Mouse (Mus musculus) kidney, postnatal 4 days (tissue): ENCODE measurements around the gene Rgs2.

Experiments
- DNase-seq, 2 experiments: peaks; one replicate each; pipeline ENCODE4 v3.0.0; 2021; ENCODE audit warnings: mixed read lengths in 2 of 2

Rgs2 gene

DNA sequence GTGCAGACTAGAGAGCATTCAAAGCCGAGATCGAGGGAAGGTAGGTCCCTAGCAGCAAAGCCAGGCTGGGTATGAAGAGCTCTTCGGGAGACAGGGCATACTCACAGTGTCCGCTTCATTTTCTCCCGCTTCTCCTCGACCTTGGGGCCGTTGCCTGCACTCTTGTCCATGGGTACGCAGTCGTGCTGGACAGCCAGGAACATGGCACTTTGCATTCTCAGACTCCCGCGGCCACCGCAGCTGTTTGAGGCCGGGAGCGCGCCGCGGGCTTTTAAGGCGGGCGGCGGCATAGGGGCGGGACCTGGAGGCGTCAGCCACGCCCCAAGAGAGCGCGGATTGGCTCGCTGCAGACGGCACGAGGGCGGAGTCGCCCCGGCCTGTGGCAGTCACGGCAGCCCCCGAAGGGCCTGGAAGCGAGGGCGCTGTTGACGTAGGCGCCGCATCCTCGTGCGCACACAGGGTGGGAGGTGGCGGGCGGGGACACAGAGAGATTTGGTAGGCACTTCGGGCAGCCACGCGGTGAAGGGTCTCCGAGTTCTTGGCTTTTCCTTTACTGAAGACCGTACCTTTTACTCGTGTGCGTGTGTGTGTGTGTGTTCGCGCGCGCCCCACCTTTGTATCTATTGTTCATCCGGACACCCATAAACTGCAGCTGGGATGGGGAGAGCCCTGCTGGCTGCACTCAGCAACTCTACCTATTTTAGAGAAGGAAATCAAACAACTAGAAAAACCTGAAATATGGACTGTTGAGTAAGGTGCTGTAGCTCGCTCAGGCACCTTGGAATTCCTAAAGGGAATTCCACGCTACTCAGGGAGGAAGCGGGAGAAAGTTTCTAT lies at the start of gene Rgs2:
TSS of gene Rgs2 (minus strand) at position 258 of the 837 bp plus-strand sequence.
- peak; percentile 95 to 96 for DNase-seq

DNA sequence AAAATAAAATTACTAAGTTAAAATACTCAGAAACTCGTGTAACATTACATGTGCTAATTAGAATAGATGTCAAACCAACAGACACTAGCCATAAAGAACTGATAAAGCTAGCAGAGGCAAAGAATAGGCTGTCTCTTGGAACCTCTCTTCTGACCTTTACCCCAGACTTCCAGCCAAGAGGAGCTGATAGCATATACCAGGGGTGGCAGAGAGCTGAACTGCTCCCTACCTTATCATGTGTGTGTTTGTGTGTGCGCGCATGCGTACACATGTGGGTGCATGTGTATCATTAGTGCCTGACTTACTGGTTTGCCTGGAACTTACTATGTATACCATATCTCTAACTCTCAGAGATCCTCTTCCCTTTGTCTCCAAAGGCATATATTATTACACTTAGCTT lies 49.4 kb upstream of the Rgs2 start:
- no peak for DNase-seq

DNA sequence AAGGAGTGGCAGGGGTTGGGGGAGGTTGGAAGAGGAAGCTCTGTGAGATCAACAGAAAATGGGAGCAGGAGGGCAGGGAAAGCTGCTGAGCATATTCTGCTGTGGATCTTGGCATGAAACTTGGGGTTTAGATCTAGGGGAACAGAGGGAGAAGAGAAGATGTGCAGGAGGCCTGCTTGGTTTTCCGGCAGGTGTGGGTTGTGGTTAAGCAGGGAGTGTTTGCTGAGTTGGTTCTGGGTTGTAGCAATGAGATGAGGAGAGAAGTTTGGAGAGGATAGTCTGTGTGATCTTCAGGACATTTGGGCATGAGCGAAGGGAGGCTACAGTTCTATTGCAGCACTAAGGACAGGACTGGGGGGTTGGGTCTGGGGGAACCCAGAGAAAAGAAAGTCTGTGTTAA lies 37.9 kb upstream of the Rgs2 start:
- DNase-seq = no peak

DNA sequence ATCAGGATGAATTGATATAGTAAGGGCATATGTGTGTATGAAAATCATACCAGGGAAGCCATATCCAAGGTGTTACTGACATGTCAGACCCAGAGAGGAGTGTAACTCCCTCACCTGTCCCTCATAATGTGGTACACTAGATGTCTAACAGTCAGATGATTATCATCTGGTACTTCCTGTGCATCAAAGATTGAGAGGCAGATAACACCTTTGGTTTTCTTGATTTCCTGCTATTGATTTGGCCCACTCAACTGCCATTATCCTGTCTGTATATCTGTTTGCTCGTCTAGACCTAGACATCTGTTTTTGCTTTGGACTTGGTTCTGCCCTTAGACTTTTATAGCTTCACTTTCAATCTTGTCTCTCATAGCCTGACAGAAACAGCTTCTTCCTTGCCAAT lies 29.5 kb upstream of the Rgs2 start:
- DNase-seq = no peak

DNA sequence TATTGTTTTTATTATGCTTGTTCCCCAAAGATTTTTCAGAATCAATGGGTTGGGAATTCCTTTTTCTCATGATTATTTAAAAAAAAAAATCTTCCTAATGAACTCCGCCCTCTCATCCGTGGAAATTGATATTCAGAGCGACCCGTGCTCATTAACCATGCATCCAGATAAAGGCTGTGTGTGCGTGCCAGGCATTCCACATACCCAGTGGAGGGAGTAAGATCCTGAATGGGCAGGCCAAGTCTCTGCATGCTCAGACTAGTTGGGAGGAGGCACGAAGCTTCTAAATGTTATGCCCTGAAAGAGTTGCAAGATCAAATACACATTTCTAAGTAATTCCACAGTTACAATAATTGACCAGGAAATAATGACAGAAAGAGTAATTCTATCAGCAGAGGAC lies 26.5 kb upstream of the Rgs2 start:
- DNase-seq = peak; percentile 12 to 30

DNA sequence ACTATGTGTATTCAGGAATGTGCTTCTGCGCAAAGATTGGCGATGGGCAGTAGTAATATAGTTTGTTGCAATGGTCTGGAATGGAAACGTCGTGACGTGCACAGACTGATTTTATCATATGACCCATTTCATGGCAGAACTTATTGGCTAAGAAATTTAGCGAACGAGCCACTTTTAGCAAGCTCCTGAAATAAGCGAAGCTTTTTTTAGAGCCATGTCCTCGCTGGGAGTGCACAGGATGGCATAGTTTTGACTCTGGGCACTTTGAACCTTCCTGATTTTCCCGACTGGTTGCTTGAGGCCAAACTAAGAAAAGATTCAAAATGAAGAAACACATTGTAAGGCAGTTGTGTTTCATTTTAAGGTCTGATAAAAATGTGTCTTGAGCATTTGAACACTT lies 25.7 kb upstream of the Rgs2 start:
- no peak for DNase-seq

DNA sequence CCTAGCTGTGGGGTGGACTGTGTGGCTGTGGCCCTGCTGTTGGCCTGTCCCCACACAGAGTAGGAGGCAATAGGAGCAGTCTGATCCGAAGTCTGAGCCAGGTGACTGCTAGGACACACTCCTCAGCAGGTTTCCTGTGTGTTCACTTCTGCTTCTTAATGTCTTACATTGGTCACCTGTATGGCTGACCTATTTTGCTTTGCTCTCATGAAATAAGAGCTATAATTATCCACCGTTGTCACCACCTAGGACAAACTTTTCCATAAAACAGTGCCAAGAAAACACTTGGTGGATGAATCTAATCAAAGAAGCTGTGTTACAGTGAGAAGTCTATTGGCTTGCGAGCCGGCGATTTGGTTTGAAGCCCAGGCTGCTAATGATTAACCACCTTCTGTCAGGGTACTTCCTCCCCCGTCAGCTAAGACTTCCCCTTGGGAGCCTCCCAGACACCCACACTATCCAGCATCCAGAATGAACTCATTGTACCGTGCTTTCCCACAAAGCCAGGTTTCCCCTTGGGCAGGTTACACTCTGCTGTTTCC lies 14.5 kb upstream of the Rgs2 start:
- peak; percentile 51 to 66 for DNase-seq

DNA sequence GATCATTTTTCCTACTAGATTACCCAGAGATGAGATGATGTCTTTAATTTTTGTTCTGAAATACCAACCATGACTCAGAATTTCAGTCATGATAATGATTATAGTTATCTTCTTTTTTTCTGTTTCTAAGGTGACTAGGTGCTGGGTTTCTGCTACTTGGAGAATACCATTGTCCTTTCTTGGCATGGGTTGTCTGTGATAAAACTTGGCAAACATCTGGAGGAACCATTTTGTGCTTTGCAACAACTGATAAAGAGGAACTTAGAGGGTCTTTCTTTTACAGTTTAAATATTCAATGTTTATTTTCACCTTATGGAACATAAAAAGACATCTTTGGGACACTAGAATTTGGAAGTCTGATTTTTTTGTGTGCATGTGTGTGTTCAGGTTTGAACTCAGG lies 10.0 kb upstream of the Rgs2 start:
- DNase-seq = no peak

DNA sequence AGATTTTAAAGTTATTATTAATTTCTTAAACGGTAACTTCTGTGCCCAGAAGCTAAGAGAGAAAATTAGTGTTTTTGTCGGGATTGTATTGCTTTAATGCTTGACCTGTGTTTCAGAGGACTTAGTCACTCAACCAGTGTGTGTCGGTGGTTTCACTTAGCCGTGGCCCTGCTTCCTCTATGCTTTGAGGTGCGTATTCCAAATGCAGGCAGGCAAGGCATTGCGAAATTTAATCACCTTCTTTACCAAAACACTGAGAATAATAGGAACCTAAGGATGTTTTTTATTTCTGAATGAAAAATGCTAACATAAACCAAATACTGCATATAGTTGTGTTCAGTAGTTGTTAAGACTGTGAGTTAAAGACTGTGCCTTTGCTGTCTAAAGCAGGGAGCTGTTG lies 3.4 kb upstream of the Rgs2 start:
- no peak for DNase-seq

DNA sequence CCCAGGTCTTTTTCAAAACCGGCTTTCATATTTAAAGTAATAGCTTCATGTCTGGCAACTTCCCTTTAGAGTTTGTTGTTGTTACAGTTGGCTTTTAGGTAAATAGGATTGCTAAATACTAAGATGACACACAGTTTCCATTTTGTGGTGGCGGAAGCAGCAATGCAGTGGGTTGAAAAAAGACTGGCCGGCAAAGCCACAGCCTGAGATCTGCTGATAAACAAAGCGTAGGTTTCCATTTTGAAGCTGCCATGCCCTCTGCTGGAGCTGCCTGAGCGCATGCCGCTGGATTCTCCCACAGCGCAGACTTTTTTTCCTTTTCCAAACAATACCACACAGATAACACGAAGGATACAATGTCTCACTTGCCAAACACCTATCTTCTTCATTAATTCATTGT lies 2.6 kb upstream of the Rgs2 start:
- peak; percentile 75 to 84 for DNase-seq

DNA sequence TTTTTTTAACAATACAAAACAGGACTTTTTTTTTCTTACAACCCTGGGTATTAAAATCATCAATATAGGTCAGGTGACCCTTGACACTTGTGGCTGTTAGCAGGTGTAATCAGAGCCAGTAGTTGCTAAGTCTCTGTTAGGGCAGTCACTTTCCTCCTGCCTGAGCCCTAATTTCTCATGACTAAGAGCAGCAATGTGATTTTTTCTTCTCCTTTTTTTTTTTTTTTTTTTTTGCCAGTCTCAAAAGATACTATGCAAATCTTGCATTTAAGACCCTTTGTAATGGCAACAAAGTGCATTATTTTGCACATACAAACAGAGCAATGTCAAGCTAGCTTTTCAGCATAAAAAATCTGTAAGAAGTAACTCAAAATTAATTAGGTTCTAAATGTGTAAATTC lies 1.7 kb upstream of the Rgs2 start:
- no peak for DNase-seq

DNA sequence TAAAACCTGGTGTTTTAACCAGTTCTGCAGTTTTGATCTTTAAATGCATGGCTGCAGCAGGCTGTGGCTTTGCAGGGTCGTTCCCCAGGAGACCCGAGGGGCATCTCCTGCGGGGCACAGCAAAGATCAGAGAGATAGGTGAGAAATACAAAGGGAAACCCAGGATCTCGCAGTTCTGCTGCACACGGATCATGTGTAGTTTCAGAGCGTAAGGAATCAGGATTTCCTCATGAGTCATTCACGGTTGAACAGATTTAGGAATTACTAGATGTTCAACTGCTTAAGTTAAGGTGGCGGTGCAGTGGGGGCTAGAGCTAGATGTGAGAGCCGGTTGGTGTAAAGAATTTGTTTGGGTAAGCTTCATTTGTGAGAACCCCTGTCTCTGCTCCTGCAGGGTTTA lies 780 bp upstream of the Rgs2 start:
- peak; percentile 8 to 30 for DNase-seq

DNA sequence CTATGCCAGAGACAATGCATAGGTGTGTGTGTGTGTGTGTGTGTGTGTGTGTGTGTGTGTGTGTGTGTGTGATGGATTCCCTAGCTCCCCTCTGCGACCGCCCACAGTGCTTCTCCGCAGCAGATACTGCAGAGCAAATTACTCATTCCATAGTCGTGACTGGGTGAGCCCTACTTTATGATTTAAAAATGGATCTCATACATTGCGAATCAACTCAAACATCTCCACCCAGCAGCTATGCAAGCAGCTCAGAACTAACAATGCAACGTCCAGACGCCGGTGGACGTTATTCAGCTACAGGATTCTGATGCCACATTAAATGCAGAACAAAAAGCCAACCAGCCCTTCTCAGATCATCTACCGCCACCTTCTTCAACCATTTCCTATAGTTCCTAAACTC lies 545 bp downstream of the Rgs2 start:
- peak in 1 of 2 experiments; percentile 16 for DNase-seq

DNA sequence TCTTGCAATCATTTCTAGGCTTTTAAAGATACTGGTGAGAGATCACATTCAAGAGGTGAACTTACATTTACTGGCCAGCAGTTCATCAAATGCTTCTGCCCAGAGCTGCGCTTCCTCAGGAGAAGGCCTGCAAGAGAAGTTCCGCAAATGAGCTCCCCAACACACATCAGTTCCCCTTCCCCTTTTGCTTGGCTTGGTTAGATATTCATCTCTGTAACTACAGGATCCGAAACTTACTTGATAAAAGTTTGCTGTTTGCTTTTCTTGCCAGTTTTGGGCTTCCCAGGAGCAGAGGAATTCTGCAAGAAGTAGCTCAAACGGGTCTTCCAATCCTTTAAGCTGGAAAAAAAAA lies 1.3 kb downstream of the Rgs2 start:
- no peak for DNase-seq

DNA sequence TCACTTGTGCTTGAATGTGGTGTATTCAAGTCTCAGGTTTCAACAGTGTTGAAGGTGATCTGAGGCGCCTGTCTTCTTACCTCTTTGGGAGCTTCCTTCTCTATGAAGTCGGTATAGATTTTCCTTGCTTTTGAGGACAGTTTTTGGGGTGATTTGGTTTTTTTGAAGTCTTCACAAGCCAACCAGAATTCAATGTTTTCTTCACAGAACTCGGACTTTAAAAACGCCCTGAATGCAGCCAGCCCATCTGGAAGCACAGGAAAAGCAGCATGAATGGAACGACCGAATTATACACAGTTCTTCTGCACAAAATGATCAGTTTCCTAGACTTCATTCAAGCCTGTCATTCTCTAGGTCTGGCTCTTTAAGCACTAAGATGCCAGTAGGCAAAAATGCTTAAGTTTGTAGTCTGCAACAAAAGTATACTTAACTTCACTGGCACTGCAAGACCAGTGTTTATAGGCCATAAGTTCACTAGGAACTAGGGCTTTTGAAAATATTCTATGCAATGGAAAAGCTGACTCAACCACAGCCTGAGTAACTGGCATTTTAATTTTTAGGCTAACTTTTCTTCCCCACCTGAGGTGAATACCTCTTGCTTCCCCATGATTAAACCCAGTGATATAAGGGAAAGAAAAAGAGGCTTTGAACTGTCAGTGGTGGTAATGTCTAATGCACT lies 1.8 kb downstream of the Rgs2 start:
- DNase-seq = no peak

DNA sequence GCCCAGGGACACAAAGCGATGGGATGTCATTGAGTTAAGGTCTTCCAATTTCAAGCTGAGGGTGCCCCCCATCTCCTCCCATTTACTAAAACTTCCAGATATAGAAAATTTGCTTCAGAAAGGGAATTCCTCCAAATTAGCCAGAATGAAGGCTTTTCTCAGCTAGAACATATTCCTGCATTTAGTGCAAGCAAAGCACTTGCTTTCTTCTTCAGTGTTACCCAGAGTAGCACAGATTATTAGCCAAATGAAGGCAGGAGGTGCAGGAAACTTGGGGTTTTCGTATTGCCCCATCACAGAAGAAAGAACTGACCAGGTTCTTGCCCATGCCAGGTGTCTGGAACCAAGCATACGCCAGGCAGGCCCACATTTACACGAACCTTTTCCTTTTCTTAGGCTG lies 3.7 kb downstream of the Rgs2 start:
- no peak for DNase-seq

DNA sequence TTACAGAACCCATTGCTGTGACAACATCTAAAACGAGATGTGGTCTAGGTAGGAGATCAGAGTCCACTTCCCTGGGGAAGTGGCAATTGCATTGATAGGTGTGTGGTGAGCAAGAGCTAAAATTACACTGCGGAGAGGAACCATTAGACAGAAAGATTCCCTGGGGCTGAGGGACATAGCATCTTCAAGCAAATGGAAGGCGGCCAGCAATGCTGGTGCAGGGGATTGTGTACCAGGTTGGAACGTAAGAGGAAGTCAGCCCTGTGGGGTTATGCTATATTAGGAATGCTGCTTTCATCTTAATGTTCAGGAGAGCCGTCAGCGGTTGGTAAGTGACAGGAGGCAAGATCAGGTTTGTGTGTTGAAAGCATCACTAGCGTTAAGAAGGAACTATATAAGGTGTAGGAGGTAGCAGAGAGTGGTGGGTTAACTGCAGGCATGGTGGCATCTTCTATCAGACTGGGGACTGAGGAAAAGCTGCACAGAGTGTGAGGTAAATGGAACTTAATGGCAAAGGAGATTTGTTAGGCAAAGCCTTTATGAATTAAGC lies 4.5 kb downstream of the Rgs2 start:
- no peak for DNase-seq

DNA sequence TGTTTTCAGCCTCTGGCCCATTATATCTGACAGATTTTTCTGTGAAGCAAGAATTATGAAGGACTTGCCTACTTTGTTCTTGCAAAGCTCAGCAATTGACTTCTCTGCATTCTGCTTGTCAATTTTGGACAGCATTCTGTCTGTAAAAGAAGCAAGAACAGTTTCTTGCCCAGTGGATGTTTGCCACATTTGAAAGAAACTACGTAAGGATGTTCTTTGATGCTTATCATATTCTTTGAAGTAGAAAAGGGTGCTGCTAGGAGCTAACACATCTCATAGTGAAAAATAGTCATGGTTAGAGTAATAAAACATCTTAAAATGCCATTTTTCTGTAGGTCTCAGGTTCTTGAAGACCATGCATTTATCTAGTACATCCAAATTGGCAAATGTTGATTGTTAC lies 10.9 kb downstream of the Rgs2 start:
- no peak for DNase-seq

DNA sequence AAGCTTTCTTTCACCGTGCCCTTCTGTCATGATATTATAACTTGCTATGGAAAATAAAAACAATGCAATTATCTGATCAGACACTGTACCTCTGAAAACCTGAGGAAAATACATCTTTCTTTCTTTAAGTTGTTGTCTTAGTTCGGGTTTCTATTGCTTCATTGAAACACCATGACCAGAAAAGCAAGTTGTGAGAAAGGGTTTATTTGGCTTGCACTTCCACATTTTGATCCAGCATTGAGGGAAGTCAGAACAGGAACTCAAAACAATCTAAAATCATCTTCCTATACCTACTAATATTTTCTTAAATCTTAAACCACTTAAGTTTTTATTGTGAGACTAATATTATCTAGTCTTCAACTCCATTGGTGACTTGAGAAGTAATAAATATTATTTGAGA lies 11.4 kb downstream of the Rgs2 start:
- DNase-seq = no peak

DNA sequence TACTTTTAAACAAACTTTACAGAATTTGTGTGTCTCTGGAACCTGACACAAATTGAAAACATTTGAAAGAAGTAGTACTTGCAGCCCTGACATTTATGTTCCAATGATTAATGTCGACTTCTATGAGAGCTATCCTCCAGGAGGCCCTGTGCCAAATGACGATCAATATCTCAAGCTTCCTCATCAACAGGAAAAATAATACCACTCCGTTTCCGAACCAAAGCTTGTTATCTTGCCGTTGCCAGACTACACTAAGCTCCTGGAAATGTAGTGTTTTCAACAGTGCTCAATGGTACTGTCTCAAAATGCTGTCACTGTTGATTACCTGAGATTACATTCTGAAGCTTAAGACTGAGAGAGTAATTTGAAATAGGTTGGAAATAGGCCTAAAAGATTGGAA lies 13.7 kb downstream of the Rgs2 start:
- DNase-seq = no peak

DNA sequence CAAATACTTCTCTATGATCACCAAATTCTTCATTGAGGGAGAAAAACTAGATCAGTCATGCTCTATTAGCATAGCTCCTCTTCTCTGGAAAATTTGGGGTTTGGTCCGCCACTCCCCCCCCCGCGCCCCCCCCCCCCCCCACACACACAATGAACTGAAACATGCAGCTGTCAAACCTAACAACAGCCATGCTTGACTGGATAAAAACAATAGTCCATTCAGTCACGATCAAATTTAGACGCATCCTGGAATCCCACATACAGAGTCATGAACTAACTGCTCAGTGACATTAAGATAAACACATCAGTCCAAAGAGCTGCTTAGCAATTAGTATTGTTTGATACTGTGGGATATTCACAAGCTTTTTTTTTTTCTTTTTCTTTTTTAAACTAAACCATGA lies 14.2 kb downstream of the Rgs2 start:
- no peak for DNase-seq

DNA sequence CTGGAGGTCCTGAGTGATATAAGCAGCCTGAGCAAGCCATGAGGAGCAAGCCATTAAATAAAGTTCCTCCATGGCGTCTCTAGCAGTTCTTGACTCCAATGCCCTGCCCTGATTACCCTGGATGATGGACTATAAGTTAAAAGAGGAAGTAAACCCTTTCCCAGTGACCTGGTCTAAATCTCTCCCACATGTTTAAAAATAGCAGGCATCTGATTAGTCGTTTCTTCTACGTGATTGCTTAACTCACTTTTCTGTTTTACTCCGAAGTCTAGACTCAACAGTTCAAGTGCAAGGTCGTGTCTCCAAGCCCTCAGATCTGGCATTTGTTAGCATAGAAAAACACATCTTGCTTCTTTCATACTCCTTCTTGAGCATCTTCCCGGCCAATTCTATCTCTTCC lies 15.2 kb downstream of the Rgs2 start:
- no peak for DNase-seq

DNA sequence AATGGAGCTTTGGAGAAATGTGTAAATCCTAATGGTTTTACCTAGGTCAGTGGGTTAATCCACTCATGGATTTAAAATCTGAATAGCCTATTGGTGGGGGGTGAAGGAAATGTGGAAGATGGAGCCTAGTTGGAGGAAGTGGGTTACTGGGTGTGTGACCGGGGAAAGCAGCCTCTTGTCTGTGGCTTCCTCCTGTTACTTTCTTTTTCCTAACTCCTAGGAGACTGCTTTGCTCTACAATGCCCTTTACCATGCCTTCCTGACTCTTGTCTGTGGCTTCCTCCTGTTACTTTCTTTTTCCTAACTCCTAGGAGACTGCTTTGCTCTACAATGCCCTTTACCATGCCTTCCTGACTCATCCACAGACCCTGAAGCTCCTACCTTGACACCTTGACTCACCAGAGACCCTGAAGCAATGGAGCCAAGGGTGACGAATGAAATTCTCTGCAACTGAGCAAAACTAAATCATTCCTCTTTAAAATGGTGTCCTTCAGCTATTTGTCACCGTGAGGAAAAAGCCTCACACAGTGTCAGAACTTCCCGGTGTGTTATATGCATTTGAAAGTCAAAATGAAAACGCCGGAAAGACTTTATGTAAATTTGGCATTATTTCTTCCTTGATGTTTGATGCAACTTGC lies 18.9 kb downstream of the Rgs2 start:
- no peak for DNase-seq
